Mouse (Mus musculus) forebrain, embryonic 15.5 days (tissue): ENCODE measurements around the gene Clcn6. TPM values are rescaled to one million over a fixed set of nuclear protein-coding genes. Genes with fewer than 3 reads are reported as not detected.

Experiments used
- ATAC-seq: fragments of 200-750 bp; cut with Nextera tagmentation; replicated peaks from 2 replicates; pipeline ENCODE4 v1.8.0; 2017; ENCODE audit warnings: mild to moderate bottlenecking, moderate TSS enrichment, moderate library complexity
- H3K27ac ChIP-seq: fragments of 300-500 bp; sonication (generic); replicated peaks from 2 replicates; pipeline ENCODE4 v1.5.1; 2015; ENCODE audit warnings: mild to moderate bottlenecking, inconsistent platforms
- H3K27me3 ChIP-seq: fragments of 300-500 bp; sonication (generic); 2 replicates; pipeline ENCODE4 v1.6.1; 2015; ENCODE audit warnings: inconsistent platforms
- H3K36me3 ChIP-seq: fragments of 300-500 bp; sonication (generic); 2 replicates; pipeline ENCODE4 v1.6.1; 2015; ENCODE audit warnings: mild to moderate bottlenecking, inconsistent platforms
- H3K4me1 ChIP-seq: fragments of 300-500 bp; sonication (generic); 2 replicates; pipeline ENCODE4 v1.6.1; 2015; ENCODE audit warnings: inconsistent platforms
- H3K4me2 ChIP-seq: fragments of 300-500 bp; sonication (generic); replicated peaks from 2 replicates; pipeline ENCODE4 v1.6.1; 2015; ENCODE audit warnings: mild to moderate bottlenecking, inconsistent platforms
- H3K4me3 ChIP-seq: fragments of 300-500 bp; sonication (generic); 2 replicates; pipeline ENCODE4 v1.5.1; 2015; ENCODE audit warnings: mild to moderate bottlenecking, inconsistent platforms
- H3K9ac ChIP-seq: fragments of 300-500 bp; sonication (generic); replicated peaks from 2 replicates; pipeline ENCODE4 v1.6.1; 2015; ENCODE audit warnings: mild to moderate bottlenecking, inconsistent platforms
- H3K9me3 ChIP-seq: fragments of 300-500 bp; sonication (generic); 2 replicates; pipeline ENCODE4 v1.6.1; 2016; ENCODE audit warnings: inconsistent platforms
- WGBS: fragments of 180-500 bp; shearing (Covaris S2); methylation state at CpG from one replicate; pipeline ENCODE4 v1.1.7; 2015; ENCODE audit warnings: mixed read lengths; 5-methylcytosine and 5-hydroxymethylcytosine counted together
- polyA plus RNA-seq: library from polyadenylated mRNA; unstranded; fragments of >200 nt; fragmentation: Nextera tagmentation; extraction: Ambion mirVana; gene quantifications from 2 replicates; pipeline ENCODE4 v1.2.1, GENCODE M21; 2015

Gene Clcn6
- polyA plus RNA-seq, 1 experiment from 2014 or later: 33.4 TPM

DNA sequence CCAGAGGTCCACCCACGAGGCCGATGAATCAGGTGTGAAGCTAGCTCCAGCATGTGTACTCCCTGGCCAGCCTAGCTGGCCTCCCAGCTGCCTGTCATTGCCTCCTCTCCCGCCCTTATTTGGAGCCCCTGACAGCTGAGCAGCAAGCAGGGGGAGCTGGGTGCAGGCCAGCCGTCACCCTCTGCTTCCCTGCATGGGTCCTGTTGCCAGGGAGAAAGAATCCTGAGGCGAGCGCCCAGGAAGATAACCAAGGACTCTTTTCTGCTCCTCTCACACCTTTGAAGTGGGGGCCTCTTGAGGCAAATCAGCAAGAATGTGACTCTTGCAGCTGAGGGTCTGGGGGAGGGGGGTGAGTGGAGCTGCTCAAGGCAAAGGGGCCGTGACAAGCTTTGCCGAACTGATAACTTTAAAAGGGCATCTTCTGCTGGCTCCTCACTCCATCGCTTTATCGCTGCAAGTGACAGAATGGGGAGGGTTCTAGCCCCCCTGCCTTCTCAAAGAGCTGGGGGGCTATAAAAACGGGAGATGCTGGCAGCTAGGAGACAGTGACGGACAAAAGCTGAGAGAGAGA is 38.3 kb downstream of the Clcn6 start, which contains the start of gene Nppa:
Gene Nppa, plus strand, starts transcription at position 521 of the 571 bp plus-strand sequence.
- Histone ChIP-seq H3K27me3 (no peaks in the 10 kb centered on the region), H3K4me1 (0 out of 2 replicates have a peak, but pooled peaks cover 4% of the 10 kb centered on the region), H3K27ac (0 out of 2 replicates have a peak within 1 kb of the TSS, but pooled peaks have one; percentile 25), H3K4me2 (no peak within 1 kb of the TSS), H3K4me3 (no peak within 1 kb of the TSS), H3K36me3 (peaks cover 14% of the 10 kb centered on the region), H3K9me3 (no peaks in the 10 kb centered on the region), H3K9ac (no peak within 1 kb of the TSS)
- 50% methylated on average over 12 of the region's 12 CpGs for WGBS
- peak; percentile 37; the same call in 1 of the 2 replicates for ATAC-seq

DNA sequence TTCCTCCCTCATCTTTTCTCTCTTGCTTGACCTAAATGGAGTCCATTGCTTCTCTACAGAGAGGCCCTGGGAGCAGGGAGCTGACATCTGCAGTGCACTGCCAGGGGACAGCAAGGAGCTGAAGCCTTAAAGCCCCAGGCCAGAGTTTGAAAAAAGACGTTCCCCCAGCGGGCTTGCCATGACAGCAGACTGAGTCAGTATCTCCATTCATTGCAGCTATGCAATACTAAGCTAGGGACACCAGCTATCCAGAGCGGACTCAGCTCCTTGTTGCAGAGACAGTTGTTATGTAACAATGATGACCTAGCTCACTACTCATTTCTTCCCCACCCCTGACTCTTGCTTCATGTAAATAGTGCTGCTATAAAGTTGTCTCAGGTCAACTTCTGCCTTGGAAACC is 43.3 kb downstream of the Clcn6 start:
- Histone ChIP-seq H3K27ac (no peak overlapping the region), H3K9ac (no peak overlapping the region), H3K36me3 (no peaks in the 10 kb centered on the region), H3K4me3 (no peak overlapping the region), H3K4me2 (no peak overlapping the region), H3K27me3 (no peaks in the 10 kb centered on the region), H3K9me3 (no peaks in the 10 kb centered on the region), H3K4me1 (no peaks in the 10 kb centered on the region)
- ATAC-seq: no peak
- WGBS: 89% methylated on average over 3 of the region's 3 CpGs

DNA sequence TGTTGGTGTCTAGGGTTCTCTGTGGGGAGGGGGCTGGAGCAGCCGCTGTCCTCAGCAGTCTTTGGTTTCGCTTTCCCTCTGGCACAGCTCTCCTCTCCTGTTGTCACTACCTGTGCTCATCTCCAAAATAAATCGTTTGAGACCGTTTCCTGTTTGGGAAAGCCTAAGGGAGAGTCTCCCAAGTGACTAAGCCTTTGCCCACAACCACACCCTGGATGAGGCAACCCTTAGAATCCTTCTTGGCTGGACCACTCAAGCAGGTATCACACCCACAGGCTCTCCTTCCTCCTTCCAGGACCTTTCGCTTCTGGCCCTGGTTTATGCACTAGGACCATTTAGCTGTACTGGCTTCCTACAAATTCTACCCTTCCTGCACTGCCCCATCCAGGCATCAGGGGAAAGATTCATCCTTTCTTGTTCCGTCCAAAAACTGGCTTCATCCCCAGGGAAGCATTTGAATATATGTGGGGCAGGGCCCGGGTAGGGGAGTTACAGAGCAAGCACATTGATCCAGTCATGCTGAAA is 45.0 kb downstream of the Clcn6 start:
- no peaks in the 10 kb centered on the region for H3K36me3 ChIP-seq
- H3K4me2 ChIP-seq: no peak overlapping the region
- H3K27me3 ChIP-seq: no peaks in the 10 kb centered on the region
- no peaks in the 10 kb centered on the region for H3K4me1 ChIP-seq
- ATAC-seq: no peak
- no peak overlapping the region for H3K4me3 ChIP-seq
- H3K27ac ChIP-seq: no peak overlapping the region
- WGBS: 67% methylated on average over 7 of the region's 7 CpGs
- H3K9ac ChIP-seq: no peak overlapping the region
- no peaks in the 10 kb centered on the region for H3K9me3 ChIP-seq

DNA sequence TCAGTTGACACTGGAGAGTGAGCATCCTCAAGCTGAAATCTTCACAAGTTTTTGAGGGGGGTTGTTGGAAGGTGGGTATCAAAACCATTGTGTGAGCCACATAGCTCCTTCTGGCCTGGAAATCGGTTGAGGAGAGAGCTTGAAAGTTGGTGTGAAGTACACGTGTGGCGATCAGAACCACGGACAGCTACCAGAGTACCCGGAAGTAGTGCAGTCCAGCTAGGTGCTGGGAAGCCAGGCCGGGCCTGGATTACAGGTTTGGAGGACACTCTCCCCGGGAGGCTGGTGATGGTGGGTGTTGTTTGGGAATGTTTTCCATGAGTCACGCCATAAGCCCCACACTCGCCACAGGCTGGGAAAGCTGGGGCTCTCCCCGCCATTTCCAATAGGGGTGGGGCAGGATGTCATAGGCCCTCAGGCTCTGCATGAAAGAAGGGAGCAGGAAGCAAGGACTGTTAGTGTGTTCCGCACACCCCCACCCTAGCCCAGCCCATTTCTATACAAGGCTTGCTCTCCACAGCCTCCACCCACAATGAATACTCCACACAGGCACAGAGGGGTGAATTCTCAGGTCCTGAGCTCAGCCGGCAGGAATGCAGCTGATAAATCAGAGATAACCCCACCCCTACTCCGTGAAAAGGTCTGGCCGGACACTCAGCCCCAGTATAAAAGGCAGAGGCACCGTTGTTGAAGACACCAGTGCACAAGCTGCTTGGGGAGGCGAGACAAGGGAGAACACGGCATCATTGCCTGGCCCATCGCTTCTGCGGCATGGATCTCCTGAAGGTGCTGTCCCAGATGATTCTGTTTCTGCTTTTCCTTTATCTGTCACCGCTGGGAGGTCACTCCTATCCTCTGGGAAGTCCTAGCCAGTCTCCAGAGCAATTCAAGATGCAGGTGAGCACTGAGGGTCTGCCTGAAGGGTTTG is 53.2 kb downstream of the Clcn6 start, which contains the start of gene Nppb:
Gene Nppb, plus strand, starts transcription at position 584 of the 928 bp plus-strand sequence.
- no peaks in the 10 kb centered on the region for H3K36me3 ChIP-seq
- no peak within 1 kb of the TSS for H3K4me2 ChIP-seq
- no peak within 1 kb of the TSS for H3K9ac ChIP-seq
- no peak for ATAC-seq
- no peaks in the 10 kb centered on the region for H3K9me3 ChIP-seq
- 38% methylated on average over 20 of the region's 20 CpGs for WGBS
- H3K27me3 ChIP-seq: peaks cover 5% of the 10 kb centered on the region; the same call in 1 of the 2 replicates
- H3K4me1 ChIP-seq: no peaks in the 10 kb centered on the region
- H3K27ac ChIP-seq: no peak within 1 kb of the TSS
- no peak within 1 kb of the TSS for H3K4me3 ChIP-seq

DNA sequence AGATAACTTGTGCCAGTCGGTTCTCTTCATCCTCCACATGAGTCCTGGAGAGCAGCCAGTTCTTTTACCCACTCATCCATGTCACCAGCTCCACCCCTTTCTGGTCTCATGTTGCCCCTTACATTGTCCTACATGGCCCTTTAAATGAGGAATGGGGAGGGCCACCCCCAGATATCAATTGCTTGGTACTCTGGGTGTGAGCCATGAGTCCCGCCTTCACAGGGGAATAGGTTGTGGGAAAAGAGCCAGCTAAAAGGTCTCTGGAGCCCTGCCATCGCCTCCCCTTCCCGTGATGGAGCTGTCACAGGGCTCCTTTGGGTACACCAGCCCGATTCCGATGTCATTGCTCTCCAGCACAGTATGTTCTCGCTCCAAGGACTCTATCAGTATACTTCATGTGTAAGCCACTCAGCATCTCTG is 59.2 kb downstream of the Clcn6 start:
- ATAC-seq: no peak
- H3K36me3 ChIP-seq: no peaks in the 10 kb centered on the region
- peaks cover 5% of the 10 kb centered on the region; the same call in 1 of the 2 replicates for H3K27me3 ChIP-seq
- no peak overlapping the region for H3K27ac ChIP-seq
- no peak overlapping the region for H3K4me2 ChIP-seq
- H3K4me1 ChIP-seq: no peaks in the 10 kb centered on the region
- WGBS: 55% methylated on average over 7 of the region's 7 CpGs
- no peak overlapping the region for H3K4me3 ChIP-seq
- no peak overlapping the region for H3K9ac ChIP-seq
- peaks cover 2% of the 10 kb centered on the region; the same call in 1 of the 2 replicates for H3K9me3 ChIP-seq

DNA sequence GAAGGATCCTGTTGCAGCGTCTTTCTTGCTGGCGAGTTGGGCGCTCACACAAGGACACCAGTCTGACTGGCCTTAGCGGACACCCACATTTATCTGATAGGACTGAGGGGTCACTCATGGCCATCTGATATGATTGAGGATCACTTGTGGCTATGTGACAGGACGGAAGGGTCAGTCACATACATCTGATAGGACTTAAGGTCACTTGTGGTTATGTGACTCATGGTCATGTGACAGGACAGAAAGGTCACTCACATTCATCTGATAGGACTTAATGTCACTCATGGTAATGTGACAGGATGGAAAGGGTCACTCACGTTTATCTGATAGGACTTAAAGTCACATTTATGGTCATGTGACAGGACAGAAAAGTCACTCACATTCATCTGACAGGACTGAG is 60.2 kb downstream of the Clcn6 start:
- Histone ChIP-seq H3K4me2 (no peak overlapping the region), H3K4me3 (no peak overlapping the region), H3K9ac (no peak overlapping the region), H3K4me1 (no peaks in the 10 kb centered on the region), H3K27me3 (peaks cover under 1% of the 10 kb centered on the region; the same call in 1 of the 2 replicates), H3K36me3 (no peaks in the 10 kb centered on the region), H3K27ac (no peak overlapping the region), H3K9me3 (peaks cover 3% of the 10 kb centered on the region; the same call in 1 of the 2 replicates)
- 93% methylated on average over 6 of the region's 6 CpGs for WGBS
- no peak for ATAC-seq

DNA sequence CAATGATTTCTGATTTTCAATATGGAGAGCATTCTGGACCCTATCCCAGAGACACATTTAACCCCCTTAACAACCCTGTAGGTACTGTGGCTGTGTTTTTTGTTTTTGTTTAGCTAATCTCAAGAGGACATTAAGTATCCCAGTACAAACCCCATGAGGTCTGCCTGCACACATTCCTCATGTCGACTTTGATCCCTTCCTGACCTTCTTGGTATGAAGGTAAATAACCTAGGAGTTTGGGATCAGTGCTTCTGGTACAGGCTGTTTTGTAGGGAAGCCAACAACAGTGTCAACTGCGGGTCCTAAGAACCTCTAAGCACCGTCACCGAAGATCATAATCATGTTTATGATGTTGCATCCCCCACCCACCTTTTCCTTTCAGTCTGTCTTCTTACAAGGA is 60.9 kb downstream of the Clcn6 start:
- Histone ChIP-seq H3K9ac (no peak overlapping the region), H3K9me3 (peaks cover 3% of the 10 kb centered on the region; the same call in 1 of the 2 replicates), H3K4me1 (no peaks in the 10 kb centered on the region), H3K4me2 (no peak overlapping the region), H3K27me3 (no peaks in the 10 kb centered on the region), H3K4me3 (no peak overlapping the region), H3K36me3 (no peaks in the 10 kb centered on the region), H3K27ac (no peak overlapping the region)
- 81% methylated on average over 4 of the region's 4 CpGs for WGBS
- ATAC-seq: no peak

DNA sequence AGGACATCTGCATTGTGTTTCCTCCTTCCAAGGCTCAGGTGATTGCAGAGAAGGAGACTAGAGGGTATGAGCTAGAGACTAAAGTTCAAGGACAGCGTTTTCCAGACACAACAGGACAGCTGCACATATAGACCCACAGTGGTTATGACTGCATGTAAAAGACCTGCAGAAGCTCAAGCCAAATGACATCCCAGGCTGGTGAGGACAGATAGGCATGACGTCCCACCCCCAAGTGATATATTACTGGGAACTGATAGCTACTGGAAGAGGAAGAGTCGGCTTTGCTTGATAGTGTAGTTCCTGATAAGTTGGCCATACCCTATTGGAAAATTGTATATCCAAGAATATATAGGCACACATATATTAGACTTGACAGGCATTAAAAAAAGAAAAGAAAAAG is 62.4 kb downstream of the Clcn6 start:
- Histone ChIP-seq H3K4me1 (no peaks in the 10 kb centered on the region), H3K27me3 (no peaks in the 10 kb centered on the region), H3K4me3 (no peak overlapping the region), H3K36me3 (no peaks in the 10 kb centered on the region), H3K9me3 (peaks cover 3% of the 10 kb centered on the region; the same call in 1 of the 2 replicates), H3K27ac (no peak overlapping the region), H3K9ac (no peak overlapping the region), H3K4me2 (no peak overlapping the region)
- WGBS: 80% methylated on average over 3 of the region's 3 CpGs
- ATAC-seq: no peak

DNA sequence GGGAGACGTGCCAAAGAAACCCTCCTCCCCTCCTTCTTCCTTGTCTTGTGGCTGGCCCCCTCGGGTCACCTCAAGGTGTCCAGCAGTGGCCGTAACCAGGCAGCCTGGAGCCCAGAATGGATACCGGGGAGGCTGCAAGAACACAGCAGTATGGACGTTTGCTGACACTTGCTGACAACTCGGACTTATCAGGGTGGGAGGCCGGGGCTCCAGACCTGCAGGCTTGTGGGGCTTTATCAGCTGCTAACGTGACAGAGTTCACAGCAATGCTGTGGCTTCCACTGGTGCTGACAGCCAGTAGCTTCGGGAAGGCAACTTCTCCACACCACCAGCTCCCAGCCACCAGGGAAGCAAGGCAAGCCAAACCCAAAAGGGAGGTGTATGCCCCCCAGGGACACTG is 69.3 kb downstream of the Clcn6 start:
- Histone ChIP-seq H3K27ac (no peak overlapping the region), H3K36me3 (no peaks in the 10 kb centered on the region), H3K4me1 (no peaks in the 10 kb centered on the region), H3K4me3 (no peak overlapping the region), H3K9me3 (no peaks in the 10 kb centered on the region), H3K27me3 (no peaks in the 10 kb centered on the region), H3K4me2 (no peak overlapping the region), H3K9ac (no peak overlapping the region)
- no peak for ATAC-seq
- WGBS: 60% methylated on average over 9 of the region's 9 CpGs

DNA sequence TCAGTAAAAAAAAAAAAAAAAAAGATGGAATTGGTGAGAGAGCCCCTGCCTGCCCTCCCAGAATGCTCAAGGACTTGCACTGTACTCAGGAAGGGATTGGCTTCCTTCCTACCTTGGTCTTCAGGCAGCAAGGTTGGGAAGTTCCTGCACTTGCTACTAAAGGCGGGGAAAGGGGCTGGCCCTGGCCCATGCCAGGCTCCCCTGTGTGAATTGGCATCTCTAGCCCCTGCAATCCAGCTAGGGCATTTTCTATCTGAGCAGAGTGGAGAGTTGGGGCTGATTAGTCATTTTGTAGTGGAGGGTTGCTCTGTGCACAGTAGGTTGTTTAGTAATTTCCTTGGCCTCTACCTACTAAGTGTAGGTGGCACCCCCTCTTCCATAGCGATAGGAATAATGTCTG is 69.8 kb downstream of the Clcn6 start:
- Histone ChIP-seq H3K9me3 (no peaks in the 10 kb centered on the region), H3K27ac (no peak overlapping the region), H3K27me3 (no peaks in the 10 kb centered on the region), H3K4me1 (no peaks in the 10 kb centered on the region), H3K36me3 (no peaks in the 10 kb centered on the region), H3K4me2 (no peak overlapping the region), H3K4me3 (no peak overlapping the region), H3K9ac (no peak overlapping the region)
- 89% methylated on average over 2 of the region's 2 CpGs for WGBS
- no peak for ATAC-seq

DNA sequence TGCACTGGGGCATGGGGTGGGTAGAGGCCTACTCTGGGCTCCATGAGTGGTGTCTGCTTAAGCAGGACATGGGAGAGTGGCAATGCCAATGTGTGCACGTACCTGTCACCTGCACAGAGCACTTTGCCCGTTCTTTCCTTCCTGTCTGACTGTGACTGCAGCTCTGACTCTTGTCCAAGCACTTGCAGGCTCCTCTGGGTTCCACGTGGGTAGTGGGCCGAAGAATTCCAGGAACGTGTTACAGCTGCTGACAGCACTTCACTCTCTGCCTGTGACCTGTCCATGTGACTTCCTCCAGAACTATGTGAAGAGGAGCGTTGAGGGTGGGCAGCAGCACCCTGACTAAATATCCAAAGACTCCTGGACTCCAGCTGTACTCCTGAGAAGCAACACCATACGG is 72.9 kb downstream of the Clcn6 start:
- Histone ChIP-seq H3K36me3 (no peaks in the 10 kb centered on the region), H3K27me3 (no peaks in the 10 kb centered on the region), H3K4me2 (no peak overlapping the region), H3K9ac (no peak overlapping the region), H3K4me1 (no peaks in the 10 kb centered on the region), H3K4me3 (no peak overlapping the region), H3K27ac (no peak overlapping the region), H3K9me3 (no peaks in the 10 kb centered on the region)
- 83% methylated on average over 7 of the region's 7 CpGs for WGBS
- no peak for ATAC-seq

DNA sequence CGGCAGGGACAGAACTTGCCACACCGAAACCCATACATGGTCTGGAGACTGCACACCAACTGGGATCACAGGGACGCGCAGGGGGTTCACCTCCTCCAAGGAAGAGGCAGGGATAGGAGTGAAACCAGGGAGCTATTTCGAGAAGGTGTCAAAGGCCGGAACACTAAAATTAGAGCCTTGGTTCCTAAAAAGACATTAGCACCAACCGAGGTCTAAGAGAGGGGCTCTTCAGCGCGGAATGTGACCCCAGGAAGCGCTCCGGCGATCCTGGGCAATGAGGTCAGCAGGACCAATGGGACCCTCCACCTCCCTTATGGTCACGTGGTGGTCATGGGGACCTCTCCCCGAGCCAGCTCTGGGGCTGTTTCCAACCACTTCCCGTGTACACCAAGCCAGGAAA is 75.0 kb downstream of the Clcn6 start:
- no peak overlapping the region for H3K4me3 ChIP-seq
- no peak overlapping the region for H3K9ac ChIP-seq
- no peaks in the 10 kb centered on the region for H3K27me3 ChIP-seq
- no peaks in the 10 kb centered on the region for H3K4me1 ChIP-seq
- no peak overlapping the region for H3K27ac ChIP-seq
- H3K9me3 ChIP-seq: no peaks in the 10 kb centered on the region
- no peak overlapping the region for H3K4me2 ChIP-seq
- no peaks in the 10 kb centered on the region for H3K36me3 ChIP-seq
- no peak for ATAC-seq
- 91% methylated on average over 15 of the region's 15 CpGs for WGBS
